Mouse (Mus musculus) brain, embryonic 14.5 days (tissue): ENCODE results near the gene Fastkd2. TPM values are rescaled to one million over a fixed set of nuclear protein-coding genes. Genes with fewer than 3 reads are reported as not detected.

Experiments used
- DNase-seq: peaks from one replicate; pipeline ENCODE4 v3.0.0-alpha.2; 2011; ENCODE audit warnings: low read depth
- CTCF ChIP-seq: fragments of 200-500 bp; IDR thresholded peaks from 2 replicates; pipeline ENCODE4 v1.5.1; 2012; ENCODE audit warnings: inconsistent platforms, mild to moderate bottlenecking, moderate library complexity, borderline replicate concordance; ENCODE audit not compliant: insufficient read depth, insufficient read length; ENCODE audit errors: extremely low read depth
- POLR2A ChIP-seq: fragments of 200-500 bp; IDR thresholded peaks from 2 replicates; pipeline ENCODE4 v1.6.1; 2012; ENCODE audit warnings: mild to moderate bottlenecking, inconsistent platforms, borderline replicate concordance; ENCODE audit not compliant: poor library complexity, insufficient read depth, insufficient read length, severe bottlenecking; ENCODE audit errors: extremely low read depth
- polyA plus RNA-seq: library from polyadenylated mRNA; depleted of rRNA; stranded (reverse); fragments of >200 nt; gene quantifications from 2 replicates; pipeline ENCODE4 v1.2.3, GENCODE M21; 2012; rRNA removed

Gene Fastkd2
- 17.1 TPM in 2 replicates for polyA plus RNA-seq

- peak; percentile 98 for DNase-seq
- no peak for TF ChIP-seq POLR2A
- peak; percentile 12; the same call in 1 of the 2 replicates for TF ChIP-seq CTCF
Measured at GRCm38 (mm10) chr1:63730240-63730771, at the start of gene Fastkd2, which contains the start of gene Mdh1b. Gene Fastkd2 (plus strand): TSS chr1:63730614. Gene Mdh1b (minus strand): TSS chr1:63730318.

- TF ChIP-seq CTCF (no peak), POLR2A (no peak)
- no peak for DNase-seq
Measured at GRCm38 (mm10) chr1:63686827-63687226, 43.6 kb upstream of the Fastkd2 start, which contains the start of gene Dytn. Gene Dytn (minus strand): TSS chr1:63686927.

- DNase-seq: no peak
- TF ChIP-seq POLR2A (no peak), CTCF (no peak)
Measured at GRCm38 (mm10) chr1:63696861-63697260, 33.6 kb upstream of the Fastkd2 start.

- DNase-seq: peak; percentile 31
- no peak for TF ChIP-seq POLR2A
- no peak for TF ChIP-seq CTCF
Measured at GRCm38 (mm10) chr1:63705733-63706132, 24.7 kb upstream of the Fastkd2 start.

GRCm38 (mm10) chr1:63708876-63709275, 21.5 kb upstream of the Fastkd2 start:
- TF ChIP-seq CTCF: no peak
- TF ChIP-seq POLR2A: no peak
- DNase-seq: no peak

GRCm38 (mm10) chr1:63720161-63720560, 10.3 kb upstream of the Fastkd2 start:
- TF ChIP-seq CTCF (no peak), POLR2A (no peak)
- no peak for DNase-seq

- TF ChIP-seq POLR2A (no peak), CTCF (no peak)
- no peak for DNase-seq
Measured at GRCm38 (mm10) chr1:63729796-63730195, 618 bp upstream of the Fastkd2 start.

- TF ChIP-seq CTCF (no peak), POLR2A (no peak)
- no peak for DNase-seq
Measured at GRCm38 (mm10) chr1:63756005-63756404, 25.6 kb downstream of the Fastkd2 start.

GRCm38 (mm10) chr1:63763212-63763694, 32.8 kb downstream of the Fastkd2 start:
- TF ChIP-seq CTCF (peak; percentile 67; the same call in 1 of the 2 replicates), POLR2A (no peak)
- DNase-seq: peak; percentile 91

- DNase-seq: peak; percentile 87
- TF ChIP-seq CTCF: no peak
- no peak for TF ChIP-seq POLR2A
Measured at GRCm38 (mm10) chr1:63763881-63764386, 33.5 kb downstream of the Fastkd2 start.

- DNase-seq: peak; percentile 44
- TF ChIP-seq POLR2A: no peak
- no peak for TF ChIP-seq CTCF
Measured at GRCm38 (mm10) chr1:63764395-63764794, 34.0 kb downstream of the Fastkd2 start.

- peak; percentile 54 for DNase-seq
- TF ChIP-seq POLR2A (no peak), CTCF (no peak)
Measured at GRCm38 (mm10) chr1:63768112-63768511, 37.7 kb downstream of the Fastkd2 start.
